Mouse (Mus musculus): ENCODE measurements around the gene Poldip2. TPM values are rescaled to one million over a fixed set of nuclear protein-coding genes. Genes with fewer than 3 reads are reported as not detected.
A peak's percentile ranks its signal among the peaks of the same experiment; 100 is the strongest.

The Poldip2 gene
- polyA plus RNA-seq, 1 experiment from 2014 or later: 168 TPM

DNA sequence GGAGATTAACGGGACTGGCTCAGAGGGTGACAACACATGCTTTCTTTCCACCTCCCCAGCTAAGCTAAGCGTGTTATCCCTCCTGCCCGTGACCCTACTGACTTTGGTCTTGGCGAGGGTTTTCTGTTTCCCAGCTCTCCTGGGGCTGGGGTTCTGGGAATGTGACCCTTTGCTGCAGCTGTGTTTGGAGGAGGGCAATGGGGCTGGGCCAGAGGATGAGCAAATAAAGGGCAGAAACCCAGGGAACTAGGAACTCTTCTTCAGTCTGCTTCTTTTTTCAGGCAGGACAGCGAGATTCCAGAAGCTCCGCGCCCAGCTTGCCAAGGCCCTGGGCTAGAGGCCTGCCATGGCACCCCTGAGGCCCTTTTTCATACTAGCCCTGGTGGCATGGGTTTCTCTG is 13.0 kb upstream of the Poldip2 start, which contains the start of gene Vtn:
Vtn (plus strand) TSS at position 88 of the 400 bp plus-strand sequence.
- ATAC-seq (ENCODE audit: low FRiP score) (no peak), DNase-seq (ENCODE audit: low spot score) (no peak)
- H3K4me3 ChIP-seq (replicated peaks; ENCODE audit: low read length): peak within 1 kb of the TSS; percentile 79
- H3K4me2 ChIP-seq (replicated peaks): peak within 1 kb of the TSS; percentile 79
- H3K9me3 ChIP-seq (ENCODE audit: control insufficient read depth, low read length): no peaks in the 10 kb centered on the region
- peaks cover 31% of the 10 kb centered on the region for H3K4me1 ChIP-seq (replicated peaks; ENCODE audit: control insufficient read depth, insufficient read depth, low read length)
- H3K9ac ChIP-seq: peak within 1 kb of the TSS; percentile 59
- 56% methylated on average over 7 of the region's 7 CpGs for WGBS
- H3K36me3 ChIP-seq (replicated peaks; ENCODE audit: control insufficient read depth, insufficient read depth): no peaks in the 10 kb centered on the region
- H3K27ac ChIP-seq: peak within 1 kb of the TSS; percentile 94
- peaks cover 7% of the 10 kb centered on the region; the same call in 1 of the 2 replicates for H3K27me3 ChIP-seq (ENCODE audit: control insufficient read depth, insufficient read depth, low read length)

DNA sequence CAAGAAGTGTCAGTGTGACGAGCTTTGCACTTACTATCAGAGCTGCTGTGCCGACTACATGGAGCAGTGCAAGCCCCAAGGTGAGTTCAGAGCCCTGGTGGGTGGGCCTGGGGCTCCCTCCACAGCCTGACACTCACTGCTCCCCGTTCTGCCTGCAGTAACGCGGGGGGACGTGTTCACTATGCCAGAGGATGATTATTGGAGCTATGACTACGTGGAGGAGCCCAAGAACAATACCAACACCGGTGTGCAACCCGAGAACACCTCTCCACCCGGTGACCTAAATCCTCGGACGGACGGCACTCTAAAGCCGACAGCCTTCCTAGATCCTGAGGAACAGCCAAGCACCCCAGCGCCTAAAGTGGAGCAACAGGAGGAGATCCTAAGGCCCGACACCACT is 12.4 kb upstream of the Poldip2 start:
- H3K27me3 ChIP-seq (ENCODE audit: control insufficient read depth, insufficient read depth, low read length): peaks cover 7% of the 10 kb centered on the region; the same call in 1 of the 2 replicates
- H3K36me3 ChIP-seq (replicated peaks; ENCODE audit: control insufficient read depth, insufficient read depth): no peaks in the 10 kb centered on the region
- peak overlapping the region; percentile 27; the same call in 1 of the 2 replicates for H3K4me2 ChIP-seq (replicated peaks)
- H3K4me1 ChIP-seq (replicated peaks; ENCODE audit: control insufficient read depth, insufficient read depth, low read length): peaks cover 26% of the 10 kb centered on the region
- H3K9ac ChIP-seq: peak overlapping the region; percentile 5; the same call in 1 of the 2 replicates
- H3K9me3 ChIP-seq (ENCODE audit: control insufficient read depth, low read length): no peaks in the 10 kb centered on the region
- H3K27ac ChIP-seq: 0 out of 2 replicates have a peak overlapping the region, but pooled peaks have one; percentile 5
- H3K4me3 ChIP-seq (replicated peaks; ENCODE audit: low read length): peak overlapping the region; percentile 15
- ATAC-seq (ENCODE audit: low FRiP score) (no peak), DNase-seq (ENCODE audit: low spot score) (no peak)
- WGBS: 55% methylated on average over 16 of the region's 16 CpGs

DNA sequence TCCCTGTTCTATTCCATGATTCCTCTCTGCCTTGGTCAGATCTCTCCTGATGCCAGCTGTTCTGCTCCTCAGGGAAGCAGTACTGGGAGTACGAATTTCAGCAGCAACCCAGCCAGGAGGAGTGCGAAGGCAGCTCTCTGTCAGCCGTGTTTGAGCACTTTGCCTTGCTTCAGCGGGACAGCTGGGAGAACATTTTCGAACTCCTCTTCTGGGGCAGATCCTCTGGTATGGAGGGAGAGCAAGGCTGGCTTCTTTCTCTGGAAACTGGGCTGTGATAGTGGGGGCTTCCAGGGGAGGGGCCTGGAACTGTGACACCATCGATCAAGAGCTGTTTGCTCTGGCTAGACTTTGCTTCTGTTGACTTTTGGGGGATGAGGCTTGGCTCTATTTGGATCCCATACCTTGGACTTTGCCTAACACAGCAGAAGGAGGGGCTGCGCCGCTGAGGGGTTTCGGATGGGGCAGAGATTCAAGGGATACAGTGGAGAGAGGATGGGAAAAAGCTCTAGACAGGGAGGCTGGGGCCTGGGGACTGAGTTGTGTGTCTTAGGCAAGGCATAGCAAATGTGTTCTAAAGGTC is 11.3 kb upstream of the Poldip2 start:
- H3K27ac ChIP-seq: no peak overlapping the region
- ATAC-seq (ENCODE audit: low FRiP score): no peak
- WGBS: 85% methylated on average over 9 of the region's 9 CpGs
- peaks cover 16% of the 10 kb centered on the region for H3K4me1 ChIP-seq (replicated peaks; ENCODE audit: control insufficient read depth, insufficient read depth, low read length)
- H3K27me3 ChIP-seq (ENCODE audit: control insufficient read depth, insufficient read depth, low read length): peaks cover 7% of the 10 kb centered on the region; the same call in 1 of the 2 replicates
- DNase-seq (ENCODE audit: low spot score): no peak
- H3K36me3 ChIP-seq (replicated peaks; ENCODE audit: control insufficient read depth, insufficient read depth): 0 out of 2 replicates have a peak, but pooled peaks cover 2% of the 10 kb centered on the region
- peak overlapping the region; percentile 15; the same call in 1 of the 2 replicates for H3K4me3 ChIP-seq (replicated peaks; ENCODE audit: low read length)
- no peak overlapping the region for H3K9ac ChIP-seq
- H3K9me3 ChIP-seq (ENCODE audit: control insufficient read depth, low read length): no peaks in the 10 kb centered on the region
- no peak overlapping the region; the same call in 1 of the 2 replicates for H3K4me2 ChIP-seq (replicated peaks)

DNA sequence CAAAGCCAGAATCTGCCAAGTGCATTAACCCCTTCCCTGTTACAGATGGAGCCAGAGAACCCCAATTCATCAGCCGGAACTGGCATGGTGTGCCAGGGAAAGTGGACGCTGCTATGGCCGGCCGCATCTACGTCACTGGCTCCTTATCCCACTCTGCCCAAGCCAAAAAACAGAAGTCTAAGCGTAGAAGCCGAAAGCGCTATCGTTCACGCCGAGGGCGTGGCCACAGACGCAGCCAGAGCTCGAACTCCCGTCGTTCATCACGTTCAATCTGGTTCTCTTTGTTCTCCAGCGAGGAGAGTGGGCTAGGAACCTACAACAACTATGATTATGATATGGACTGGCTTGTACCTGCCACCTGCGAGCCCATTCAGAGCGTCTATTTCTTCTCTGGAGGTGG is 10.5 kb upstream of the Poldip2 start:
- Histone ChIP-seq H3K4me2 (replicated peaks) (no peak overlapping the region), H3K36me3 (replicated peaks; ENCODE audit: control insufficient read depth, insufficient read depth) (peaks cover 9% of the 10 kb centered on the region), H3K9me3 (ENCODE audit: control insufficient read depth, low read length) (no peaks in the 10 kb centered on the region), H3K4me3 (replicated peaks; ENCODE audit: low read length) (no peak overlapping the region), H3K9ac (no peak overlapping the region), H3K27me3 (ENCODE audit: control insufficient read depth, insufficient read depth, low read length) (peaks cover 7% of the 10 kb centered on the region; the same call in 1 of the 2 replicates), H3K4me1 (replicated peaks; ENCODE audit: control insufficient read depth, insufficient read depth, low read length) (peaks cover 8% of the 10 kb centered on the region), H3K27ac (no peak overlapping the region)
- DNase-seq (ENCODE audit: low spot score) (no peak), ATAC-seq (ENCODE audit: low FRiP score) (no peak)
- 83% methylated on average over 20 of the region's 20 CpGs for WGBS

DNA sequence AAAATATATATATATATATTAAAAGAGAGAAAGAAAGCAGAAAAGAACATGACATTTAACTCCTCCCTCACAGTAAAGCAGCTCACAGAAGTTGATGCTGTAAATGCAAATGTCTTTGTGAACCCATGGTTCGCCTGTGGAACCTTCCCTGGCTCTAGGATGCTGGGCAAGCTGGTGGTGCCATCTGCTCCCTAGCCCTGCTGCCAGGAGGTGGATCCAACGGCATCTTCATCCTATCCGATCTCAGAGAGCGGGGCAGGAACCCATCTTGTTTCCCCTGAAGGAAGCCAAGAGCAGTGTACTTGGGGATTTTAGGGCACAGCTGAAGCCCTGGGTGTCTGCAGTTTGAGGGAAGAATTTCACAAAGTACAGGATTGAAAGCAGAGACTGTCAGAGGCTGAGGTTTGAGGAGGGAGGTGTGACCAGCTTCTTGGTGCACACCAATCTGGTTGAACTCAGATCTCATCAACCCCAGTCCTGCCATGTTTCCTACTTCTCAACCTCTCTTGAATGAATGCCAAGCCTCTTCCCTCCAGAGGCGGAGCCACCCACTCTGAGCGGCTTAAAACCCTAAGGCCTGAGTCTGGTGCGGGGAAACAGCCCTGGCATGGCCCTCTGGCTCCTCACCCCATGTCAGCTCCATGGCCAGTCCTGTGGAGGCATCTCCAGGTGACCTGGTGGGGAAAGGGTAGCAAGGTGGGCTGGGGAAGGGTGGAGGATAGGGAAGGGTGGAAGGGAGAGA is 8.9 kb upstream of the Poldip2 start, which contains the start of gene Sebox:
Sebox (plus strand) TSS at position 539 of the 742 bp plus-strand sequence.
- Histone ChIP-seq H3K4me2 (replicated peaks) (no peak within 1 kb of the TSS), H3K27me3 (ENCODE audit: control insufficient read depth, insufficient read depth, low read length) (peaks cover 7% of the 10 kb centered on the region; the same call in 1 of the 2 replicates), H3K4me1 (replicated peaks; ENCODE audit: control insufficient read depth, insufficient read depth, low read length) (peaks cover 5% of the 10 kb centered on the region; the same call in 1 of the 2 replicates), H3K9ac (no peak within 1 kb of the TSS), H3K36me3 (replicated peaks; ENCODE audit: control insufficient read depth, insufficient read depth) (peaks cover 25% of the 10 kb centered on the region), H3K9me3 (ENCODE audit: control insufficient read depth, low read length) (no peaks in the 10 kb centered on the region), H3K27ac (no peak within 1 kb of the TSS), H3K4me3 (replicated peaks; ENCODE audit: low read length) (no peak within 1 kb of the TSS)
- DNase-seq (ENCODE audit: low spot score): no peak
- no peak for ATAC-seq (ENCODE audit: low FRiP score)
- WGBS: 63% methylated on average over 7 of the region's 7 CpGs

DNA sequence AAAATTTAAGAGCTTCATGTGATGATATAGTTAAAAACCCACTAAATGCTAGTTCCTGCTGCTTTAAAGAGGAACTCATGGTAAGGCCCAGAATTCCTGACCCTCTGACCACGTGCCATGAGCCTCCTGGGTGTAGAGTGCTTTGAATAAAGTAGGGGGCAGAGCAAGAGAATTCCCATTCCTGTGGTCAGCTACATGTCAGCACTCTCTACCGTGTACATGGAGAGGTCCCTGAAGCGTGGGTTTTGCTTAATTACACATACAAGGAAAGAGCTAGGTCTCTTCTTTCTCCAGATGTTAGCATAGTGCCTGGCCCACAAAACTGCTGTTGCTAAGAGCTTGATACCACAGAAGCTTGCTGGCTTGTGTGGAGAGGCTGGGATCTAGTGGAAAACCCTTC is 6.6 kb upstream of the Poldip2 start:
- 76% methylated on average over 3 of the region's 3 CpGs for WGBS
- ATAC-seq (ENCODE audit: low FRiP score): no peak

DNA sequence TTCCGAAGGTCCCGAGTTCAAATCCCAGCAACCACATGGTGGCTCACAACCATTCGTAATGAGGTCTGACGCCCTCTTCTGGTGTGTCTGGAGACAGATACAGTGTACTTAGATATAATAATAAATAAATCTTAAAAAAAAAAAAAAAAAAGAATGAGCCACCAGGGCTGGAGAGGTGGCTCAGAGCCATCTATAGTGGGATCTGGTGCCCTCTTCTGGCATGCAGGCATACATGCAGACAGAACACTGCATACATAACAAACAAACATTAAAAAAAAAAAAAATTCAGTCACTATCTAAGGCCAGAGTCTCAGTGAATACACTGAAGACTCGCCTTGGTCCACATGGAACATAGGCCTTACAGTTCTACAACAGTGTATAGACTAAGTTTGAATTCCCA is 2.8 kb upstream of the Poldip2 start:
- no peak for DNase-seq (ENCODE audit: low spot score)
- no peaks in the 10 kb centered on the region for H3K27me3 ChIP-seq (ENCODE audit: control insufficient read depth, insufficient read depth, low read length)
- H3K9ac ChIP-seq: no peak overlapping the region
- H3K4me1 ChIP-seq (replicated peaks; ENCODE audit: control insufficient read depth, insufficient read depth, low read length): peaks cover 12% of the 10 kb centered on the region
- H3K27ac ChIP-seq: no peak overlapping the region
- WGBS: 80% methylated on average over 5 of the region's 5 CpGs
- no peaks in the 10 kb centered on the region for H3K9me3 ChIP-seq (ENCODE audit: control insufficient read depth, low read length)
- peaks cover 45% of the 10 kb centered on the region for H3K36me3 ChIP-seq (replicated peaks; ENCODE audit: control insufficient read depth, insufficient read depth)
- no peak overlapping the region for H3K4me3 ChIP-seq (replicated peaks; ENCODE audit: low read length)
- no peak for ATAC-seq (ENCODE audit: low FRiP score)
- H3K4me2 ChIP-seq (replicated peaks): no peak overlapping the region

More for the DNA sequence above, 6.6 kb upstream of the Poldip2 start:
- Histone ChIP-seq H3K27ac (no peak overlapping the region), H3K27me3 (ENCODE audit: control insufficient read depth, insufficient read depth, low read length) (no peaks in the 10 kb centered on the region; the same call in 1 of the 2 replicates), H3K36me3 (replicated peaks; ENCODE audit: control insufficient read depth, insufficient read depth) (peaks cover 45% of the 10 kb centered on the region), H3K4me3 (replicated peaks; ENCODE audit: low read length) (no peak overlapping the region), H3K4me2 (replicated peaks) (no peak overlapping the region), H3K4me1 (replicated peaks; ENCODE audit: control insufficient read depth, insufficient read depth, low read length) (no peaks in the 10 kb centered on the region), H3K9me3 (ENCODE audit: control insufficient read depth, low read length) (no peaks in the 10 kb centered on the region), H3K9ac (no peak overlapping the region)
- no peak for DNase-seq (ENCODE audit: low spot score)

DNA sequence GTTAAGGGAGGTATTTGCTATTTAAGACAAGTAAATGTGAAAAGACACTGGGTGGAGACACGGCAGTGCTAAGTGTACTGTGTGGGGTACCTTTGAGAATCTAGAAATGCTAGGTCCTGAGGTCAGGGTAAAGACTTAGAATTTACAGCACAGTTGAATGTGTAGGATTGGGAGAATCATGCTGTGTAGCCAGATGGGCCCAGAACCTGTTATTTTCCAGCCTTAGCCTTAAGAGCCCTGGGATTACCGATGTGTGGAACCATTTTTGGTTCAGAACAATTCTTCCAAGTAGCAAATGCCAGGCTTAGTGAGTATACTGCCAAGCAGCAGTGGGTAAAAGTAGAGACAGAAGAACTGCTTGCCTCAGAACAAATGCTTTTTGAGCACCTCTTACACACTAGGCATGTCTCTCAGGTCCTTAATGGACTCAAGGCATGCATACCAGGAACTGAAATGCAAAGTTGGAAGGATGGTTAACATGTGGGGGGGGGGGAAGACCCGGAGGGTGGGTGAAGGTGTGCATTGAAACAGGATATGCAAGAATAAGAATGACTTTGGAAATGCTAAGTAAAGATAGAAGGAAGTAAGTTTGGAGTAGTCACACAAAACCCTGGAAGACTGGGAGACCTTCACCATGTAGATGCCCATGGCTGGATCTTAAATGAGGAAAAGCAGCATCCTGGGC is 1.3 kb downstream of the Poldip2 start:
- no peak for ATAC-seq (ENCODE audit: low FRiP score)
- H3K4me2 ChIP-seq (replicated peaks): peak overlapping the region; percentile 79
- WGBS: 80% methylated on average over 3 of the region's 3 CpGs
- H3K27me3 ChIP-seq (ENCODE audit: control insufficient read depth, insufficient read depth, low read length): no peaks in the 10 kb centered on the region
- H3K4me3 ChIP-seq (replicated peaks; ENCODE audit: low read length): peak overlapping the region; percentile 83
- H3K9me3 ChIP-seq (ENCODE audit: control insufficient read depth, low read length): no peaks in the 10 kb centered on the region
- H3K36me3 ChIP-seq (replicated peaks; ENCODE audit: control insufficient read depth, insufficient read depth): peaks cover 54% of the 10 kb centered on the region
- peaks cover 12% of the 10 kb centered on the region for H3K4me1 ChIP-seq (replicated peaks; ENCODE audit: control insufficient read depth, insufficient read depth, low read length)
- DNase-seq (ENCODE audit: low spot score): no peak
- peak overlapping the region; percentile 94 for H3K9ac ChIP-seq
- no peak overlapping the region for H3K27ac ChIP-seq
